Mouse (Mus musculus): ENCODE data around the gene E130308A19Rik. TPM values are rescaled to one million over a fixed set of nuclear protein-coding genes. Genes with fewer than 3 reads are reported as not detected.
"Not testable (repeated sequence)": the region's sequence is repeated elsewhere in the genome, so short reads cannot be mapped to it uniquely, and the experiment has no call there.

The E130308A19Rik gene
- total RNA-seq, 2 experiments from 2014 or later, result 10.8 to 11.3 TPM

GRCm38 (mm10) chr4:59767717-59768116 is 141.7 kb downstream of the E130308A19Rik start:
- intact Hi-C loops (cut with DNase I), result loop anchor here (5.0 kb wide), 1 partner anchor 405 kb away; no protein-coding TSS in a partner anchor
- no peak for DNase-seq

GRCm38 (mm10) chr4:59772171-59772879 is 146.3 kb downstream of the E130308A19Rik start:
- no peak for DNase-seq
- intact Hi-C loops (cut with DNase I), result no loop called here

GRCm38 (mm10) chr4:59777828-59778227 is 151.8 kb downstream of the E130308A19Rik start:
- intact Hi-C loops (cut with DNase I), result no loop called here
- DNase-seq, result peak in 1 of 2 experiments; percentile 42

GRCm38 (mm10) chr4:59780568-59780967 is 154.6 kb downstream of the E130308A19Rik start:
- no peak for DNase-seq
- intact Hi-C loops (cut with DNase I), result no loop called here

GRCm38 (mm10) chr4:59782853-59783684 is 157.1 kb downstream of the E130308A19Rik start:
- intact Hi-C loops (cut with DNase I), result loop anchor here (2.0 kb wide), 1 partner anchor 156 kb away; the partner anchor contains the start of gene E130308A19Rik
- DNase-seq, result peak in 1 of 2 experiments; percentile 26

- intact Hi-C loops (cut with DNase I), result loop anchor here (2.0 kb wide), 2 partner anchors 21 to 157 kb away; partner anchors contain the start of genes E130308A19Rik and Snx30
Observed at GRCm38 (mm10) chr4:59783685-59784279, 157.8 kb downstream of the E130308A19Rik start.

GRCm38 (mm10) chr4:59785412-59785811 is 159.4 kb downstream of the E130308A19Rik start:
- DNase-seq, result no peak
- intact Hi-C loops (cut with DNase I), result loop anchor here (2.0 kb wide), 1 partner anchor 19 kb away; the partner anchor contains the start of gene Snx30

More at GRCm38 (mm10) chr4:59783685-59784279, 157.8 kb downstream of the E130308A19Rik start:
- peak; percentile 98 to 99 for DNase-seq

GRCm38 (mm10) chr4:59786661-59787060 is 160.7 kb downstream of the E130308A19Rik start:
- intact Hi-C loops (cut with DNase I), result loop anchor here (1.0 kb wide), 3 partner anchors 64 to 142 kb away; no protein-coding TSS in a partner anchor

GRCm38 (mm10) chr4:59787126-59787525 is 161.1 kb downstream of the E130308A19Rik start:
- intact Hi-C loops (cut with DNase I), result no loop called here
- no peak for DNase-seq

More at GRCm38 (mm10) chr4:59786661-59787060, 160.7 kb downstream of the E130308A19Rik start:
- DNase-seq, result peak; percentile 73 to 86

GRCm38 (mm10) chr4:59789015-59789414 is 163.0 kb downstream of the E130308A19Rik start:
- intact Hi-C loops (cut with DNase I), result no loop called here
- DNase-seq, result no peak

GRCm38 (mm10) chr4:59793626-59794025 is 167.6 kb downstream of the E130308A19Rik start:
- DNase-seq; intact Hi-C loops (cut with DNase I): not testable (repeated sequence)

GRCm38 (mm10) chr4:59794116-59794515 is 168.1 kb downstream of the E130308A19Rik start:
- DNase-seq, result no peak
- intact Hi-C loops (cut with DNase I), result no loop called here

GRCm38 (mm10) chr4:59795788-59796455 is 169.9 kb downstream of the E130308A19Rik start:
- no peak for DNase-seq
- intact Hi-C loops (cut with DNase I), result no loop called here

GRCm38 (mm10) chr4:59800181-59800580 is 174.2 kb downstream of the E130308A19Rik start:
- intact Hi-C loops (cut with DNase I), result no loop called here
- DNase-seq, result no peak

GRCm38 (mm10) chr4:59801489-59801888 is 175.5 kb downstream of the E130308A19Rik start, which contains the start of gene Inip:
Inip (minus strand) TSS chr4:59801589.
- no peak for DNase-seq
- intact Hi-C loops (cut with DNase I), result no loop called here

GRCm38 (mm10) chr4:59802107-59802506 is 176.1 kb downstream of the E130308A19Rik start:
- intact Hi-C loops (cut with DNase I), result no loop called here

GRCm38 (mm10) chr4:59802792-59803191 is 176.8 kb downstream of the E130308A19Rik start:
- no peak for DNase-seq
- intact Hi-C loops (cut with DNase I), result no loop called here

More at GRCm38 (mm10) chr4:59802107-59802506, 176.1 kb downstream of the E130308A19Rik start:
- no peak for DNase-seq

- intact Hi-C loops (cut with DNase I), result no loop called here
- no peak for DNase-seq
Observed at GRCm38 (mm10) chr4:59803358-59803757, 177.3 kb downstream of the E130308A19Rik start.

- DNase-seq, result no peak
- intact Hi-C loops (cut with DNase I), result loop anchor here (2.0 to 5.0 kb wide), 3 partner anchors 20 to 68 kb away; no protein-coding TSS in a partner anchor
Observed at GRCm38 (mm10) chr4:59804754-59805153, 178.7 kb downstream of the E130308A19Rik start.

Data from heart, postnatal 10 days (tissue).